Mouse (Mus musculus) naive thymus-derived CD4-positive, alpha-beta T cell, adult 2 months (primary cell): ENCODE measurements around the gene Nfkbil1.

Experiments
- DNase-seq: peaks from one replicate; pipeline ENCODE4 v3.0.0-alpha.2; 2011; ENCODE audit warnings: low read depth

Gene Nfkbil1

DNA sequence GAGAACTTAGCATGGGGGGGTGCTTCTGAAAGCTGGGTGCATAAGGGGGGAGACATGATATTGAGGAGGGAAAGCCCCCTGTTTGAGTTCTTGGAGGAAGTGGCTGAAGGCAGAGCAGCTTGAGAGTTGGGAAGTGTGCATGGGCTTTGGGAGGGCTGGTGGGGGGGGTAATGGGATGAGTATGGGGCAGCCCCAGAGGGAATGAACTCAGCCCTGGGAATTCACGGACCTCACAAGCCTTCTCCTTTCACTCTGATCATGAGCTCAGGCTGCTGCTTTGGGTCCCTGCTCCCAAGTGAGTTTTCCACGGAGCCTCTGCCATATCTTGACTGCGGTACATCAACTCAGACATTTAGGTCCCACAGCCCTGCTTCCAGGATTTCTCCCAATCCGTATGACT, 33.1 kb downstream of the Nfkbil1 start:
- DNase-seq = no peak

GRCm38 (mm10) chr17:35201787-35202186, 33.8 kb downstream of the Nfkbil1 start, which contains the start of gene Tnf:
Tnf (minus strand) TSS chr17:35202007.
- peak; percentile 88 for DNase-seq

GRCm38 (mm10) chr17:35201128-35201527, 34.5 kb downstream of the Nfkbil1 start:
- DNase-seq = peak; percentile 60

DNA sequence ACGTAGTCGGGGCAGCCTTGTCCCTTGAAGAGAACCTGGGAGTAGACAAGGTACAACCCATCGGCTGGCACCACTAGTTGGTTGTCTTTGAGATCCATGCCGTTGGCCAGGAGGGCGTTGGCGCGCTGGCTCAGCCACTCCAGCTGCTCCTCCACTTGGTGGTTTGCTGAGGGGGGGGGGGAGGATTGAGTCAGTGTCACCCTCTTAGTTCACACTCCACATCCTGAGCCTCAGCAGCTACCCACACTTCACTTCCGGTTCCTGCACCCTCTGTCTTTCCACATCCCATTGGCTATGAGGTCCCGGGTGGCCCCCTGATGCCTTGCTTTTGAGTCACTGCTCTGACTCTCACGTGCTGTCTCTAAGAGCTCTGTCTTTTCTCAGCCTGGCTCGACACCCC, 35.2 kb downstream of the Nfkbil1 start:
- peak; percentile 92 for DNase-seq

DNA sequence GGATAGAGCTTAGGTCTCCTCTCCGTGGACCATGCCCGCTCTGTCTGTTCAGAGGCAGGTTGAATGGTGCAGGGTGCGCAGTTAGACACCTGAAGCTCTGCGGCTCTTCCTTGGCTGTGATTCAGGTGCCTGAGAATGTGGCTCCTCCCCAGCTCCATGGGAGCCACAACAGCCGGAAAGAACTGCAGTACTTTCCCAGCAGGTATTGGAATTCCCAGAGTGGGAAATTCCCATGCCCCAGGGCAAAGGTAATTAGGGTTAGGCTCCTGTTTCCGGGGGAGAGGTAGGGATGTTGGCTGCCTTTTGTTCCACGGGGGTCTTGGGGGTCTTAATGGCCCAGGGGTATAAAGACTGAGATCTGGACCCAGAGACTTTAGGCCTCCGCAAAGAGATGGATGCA, 36.6 kb downstream of the Nfkbil1 start:
- no peak for DNase-seq

DNA sequence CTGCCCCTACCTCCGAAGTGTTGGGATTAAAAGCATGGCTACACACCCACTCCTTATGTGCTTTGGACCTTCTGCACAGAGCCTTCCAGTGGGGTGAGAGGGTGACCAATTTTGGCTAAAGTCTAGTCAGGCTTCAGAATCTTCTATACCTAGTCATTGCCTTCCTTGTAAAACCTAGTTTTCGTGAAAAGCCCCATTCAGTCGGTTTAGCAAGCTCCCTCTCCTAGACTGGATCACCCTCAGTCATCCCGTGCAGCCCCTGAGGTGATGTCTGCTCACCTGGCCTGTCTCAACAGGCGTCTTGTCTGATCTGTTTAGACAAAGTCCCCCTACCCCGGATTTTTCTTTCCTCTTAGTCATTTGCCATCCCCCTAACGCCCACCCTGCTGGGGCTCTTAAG, 37.6 kb downstream of the Nfkbil1 start:
- no peak for DNase-seq

DNA sequence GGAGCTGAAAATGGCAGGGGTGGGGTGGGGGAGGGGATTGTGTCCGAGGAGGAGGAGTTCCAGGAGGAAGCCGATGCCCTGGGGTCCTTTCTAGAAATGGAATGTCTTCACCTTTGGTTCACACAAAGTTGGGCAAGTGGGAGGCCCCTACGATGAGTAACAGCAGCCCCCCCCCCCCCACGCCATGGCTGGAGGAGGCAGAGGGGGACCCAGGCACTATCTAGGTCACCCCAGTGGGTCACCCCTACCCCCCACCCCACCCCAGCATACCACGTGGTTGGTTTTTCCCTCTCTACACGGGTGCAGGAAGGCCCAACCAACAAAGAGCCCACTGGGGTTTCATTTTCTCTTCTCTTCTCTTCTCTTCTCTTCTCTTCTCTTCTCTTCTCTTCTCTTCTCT, 38.5 kb downstream of the Nfkbil1 start:
- peak; percentile 63 for DNase-seq

- peak; percentile 58 for DNase-seq
Measured at GRCm38 (mm10) chr17:35196321-35196641, 39.3 kb downstream of the Nfkbil1 start.

DNA sequence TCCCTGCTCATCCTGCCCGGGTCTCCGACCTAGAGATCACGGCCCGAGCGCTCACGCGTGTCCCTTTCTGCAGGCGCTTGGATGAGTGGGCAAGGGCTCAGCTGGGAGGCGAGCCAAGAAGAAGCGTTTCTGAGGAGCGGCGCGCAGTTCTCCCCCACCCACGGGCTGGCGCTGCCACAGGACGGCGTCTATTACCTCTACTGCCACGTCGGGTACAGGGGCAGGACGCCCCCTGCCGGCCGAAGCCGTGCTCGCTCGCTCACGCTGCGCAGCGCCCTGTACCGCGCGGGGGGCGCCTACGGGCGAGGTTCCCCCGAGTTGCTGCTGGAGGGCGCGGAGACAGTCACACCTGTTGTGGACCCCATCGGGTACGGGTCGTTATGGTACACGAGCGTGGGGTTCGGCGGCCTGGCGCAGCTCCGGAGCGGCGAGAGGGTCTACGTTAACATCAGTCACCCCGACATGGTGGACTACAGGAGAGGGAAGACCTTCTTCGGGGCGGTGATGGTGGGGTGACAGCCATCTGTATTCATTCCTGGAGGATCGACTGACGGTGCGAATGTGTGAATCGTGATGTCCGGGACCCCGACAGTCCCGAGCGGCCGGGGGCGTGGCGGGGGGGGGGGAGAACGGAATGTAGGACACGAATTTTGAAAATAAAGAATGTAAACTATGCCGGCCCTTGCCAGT, 39.8 kb downstream of the Nfkbil1 start:
- DNase-seq = peak; percentile 95

- no peak for DNase-seq
Measured at GRCm38 (mm10) chr17:35194844-35195630, 40.6 kb downstream of the Nfkbil1 start.

DNA sequence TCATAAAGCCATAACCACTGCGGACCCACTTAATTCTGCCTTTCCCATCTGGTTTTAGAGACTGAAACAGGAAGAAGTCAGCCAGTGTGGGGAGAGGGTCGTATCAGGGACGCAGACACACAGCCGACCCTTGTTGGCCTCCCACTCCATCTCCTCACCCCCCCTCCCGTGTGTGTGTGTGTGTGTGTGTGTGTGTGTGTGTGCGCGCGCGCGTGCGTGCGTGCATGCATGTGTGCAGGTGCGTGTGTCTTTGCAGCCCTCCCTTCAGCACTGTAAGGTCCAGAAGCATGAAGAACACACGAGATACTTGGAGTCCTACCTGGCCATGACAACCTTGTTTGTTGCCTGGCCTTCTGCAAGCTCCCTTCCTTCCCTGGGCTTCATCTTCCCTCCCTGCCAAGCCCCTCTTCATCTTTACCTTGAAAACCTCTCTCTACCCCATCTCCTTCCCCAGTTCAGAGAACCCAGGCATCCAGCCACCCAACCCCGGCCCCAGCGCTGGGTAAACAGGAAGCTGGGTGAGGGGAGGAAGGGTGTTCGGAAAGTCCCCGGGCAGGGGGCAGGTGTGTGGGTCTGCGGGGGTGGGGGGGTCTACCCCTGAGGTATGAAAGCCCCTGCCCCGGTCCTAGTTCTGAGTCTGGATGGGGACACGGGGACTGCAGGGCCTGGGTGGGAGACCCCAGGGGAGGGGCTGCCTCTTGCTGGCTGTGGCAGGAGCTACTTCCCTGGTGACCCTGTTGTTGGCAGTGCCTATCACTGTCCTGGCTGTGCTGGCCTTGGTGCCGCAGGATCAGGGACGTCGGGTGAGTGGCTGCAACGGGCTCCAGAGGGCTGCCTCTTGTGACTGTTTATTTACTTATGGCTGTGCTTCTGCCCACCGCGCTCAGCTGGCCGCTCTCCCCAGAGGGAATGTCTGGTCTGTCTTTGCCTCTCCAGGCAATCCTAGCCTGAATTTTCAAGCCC, 41.4 kb downstream of the Nfkbil1 start, which contains the start of gene Ltb:
Gene Ltb (plus strand): TSS at position 559 of the 963 bp plus-strand sequence.
- DNase-seq = peak; percentile 88

- DNase-seq = no peak
Measured at GRCm38 (mm10) chr17:35192924-35193323, 42.7 kb downstream of the Nfkbil1 start.

DNA sequence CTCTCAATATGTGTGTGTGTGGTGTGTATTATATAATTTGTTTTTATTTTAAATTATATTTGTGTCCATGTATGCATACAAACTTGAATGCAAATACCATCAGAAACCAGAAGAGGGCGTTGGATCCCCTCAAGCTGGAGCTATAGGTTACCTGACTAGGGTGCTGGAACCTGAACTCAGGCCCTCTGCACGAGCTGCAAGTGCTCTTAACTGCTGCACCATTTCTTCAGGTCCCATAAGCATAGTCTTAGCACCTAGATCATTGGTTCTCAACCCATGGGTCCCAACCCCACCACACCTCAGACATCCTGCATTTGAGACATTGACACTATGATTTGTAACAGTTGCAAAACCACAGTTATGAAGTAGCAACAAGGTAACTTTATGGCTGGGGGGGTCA, 43.9 kb downstream of the Nfkbil1 start:
- DNase-seq = peak; percentile 51

GRCm38 (mm10) chr17:35190096-35190495, 45.5 kb downstream of the Nfkbil1 start:
- peak; percentile 80 for DNase-seq

DNA sequence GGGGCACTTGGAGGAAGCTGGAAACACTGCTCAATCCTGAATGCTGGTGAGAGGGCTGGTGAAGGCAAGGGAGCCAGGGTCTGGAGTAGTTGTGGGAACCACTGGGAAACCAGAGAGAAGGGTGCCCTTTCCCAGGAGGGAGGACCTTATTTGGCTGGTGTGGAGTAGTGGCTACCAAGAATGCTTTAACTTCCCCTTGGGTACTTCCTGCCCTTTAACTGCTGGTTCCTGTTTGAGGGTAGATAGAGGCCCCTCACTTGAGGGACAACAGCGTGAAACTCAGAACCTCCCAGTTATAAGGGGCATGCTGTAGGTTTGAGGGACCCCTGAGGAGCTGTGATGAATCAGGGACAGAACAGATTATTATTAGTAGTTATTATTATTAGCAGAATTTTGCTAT, 46.4 kb downstream of the Nfkbil1 start:
- DNase-seq = peak; percentile 43

DNA sequence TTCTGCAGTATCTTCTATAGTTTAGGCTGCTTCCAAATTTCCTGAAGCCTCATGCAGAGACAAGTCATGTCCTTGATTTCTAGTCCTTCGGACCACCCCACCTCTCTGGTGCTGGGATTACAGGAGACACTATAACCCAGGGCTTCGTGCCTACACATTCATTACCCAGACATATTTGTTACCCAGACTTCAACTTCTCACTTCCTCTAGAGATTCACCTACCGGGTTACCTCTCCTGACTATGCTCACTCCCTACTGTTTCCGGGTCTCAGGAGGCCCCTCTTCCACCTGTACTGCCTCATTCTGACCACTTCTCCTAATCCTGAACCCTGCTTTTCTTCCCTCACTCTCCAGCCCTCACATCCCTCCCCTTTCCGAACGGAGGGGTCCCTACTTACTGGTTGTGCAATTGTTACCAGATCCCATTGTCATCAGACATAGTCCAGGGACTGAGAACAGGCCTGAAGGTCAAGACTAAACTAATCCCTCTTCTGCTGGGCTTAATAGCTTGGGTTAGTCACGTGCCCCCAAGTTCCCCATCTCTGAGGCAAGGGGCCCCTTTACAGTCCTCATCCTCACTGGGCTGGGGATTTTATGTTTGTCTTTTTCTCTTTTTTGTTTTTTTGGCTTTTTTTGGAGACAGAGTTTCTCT, 47.5 kb downstream of the Nfkbil1 start, which contains the start of gene Lst1:
Gene Lst1 (minus strand): TSS at position 481 of the 652 bp plus-strand sequence.
- DNase-seq = no peak

- peak; percentile 46 for DNase-seq
Measured at GRCm38 (mm10) chr17:35187345-35187744, 48.2 kb downstream of the Nfkbil1 start.

GRCm38 (mm10) chr17:35186681-35187080, 48.9 kb downstream of the Nfkbil1 start:
- DNase-seq = peak; percentile 85

- DNase-seq = peak; percentile 90
Measured at GRCm38 (mm10) chr17:35185639-35186611, 49.7 kb downstream of the Nfkbil1 start.

- peak; percentile 35 for DNase-seq
Measured at GRCm38 (mm10) chr17:35180093-35180492, 55.5 kb downstream of the Nfkbil1 start.
